Mouse (Mus musculus): ENCODE measurements around the gene Snx29. TPM values are rescaled to one million over a fixed set of nuclear protein-coding genes. Genes with fewer than 3 reads are reported as not detected.
A peak's percentile ranks its signal among the peaks of the same experiment; 100 is the strongest.

Gene Snx29
- polyA plus RNA-seq, 1 experiment, result 16.0 TPM

DNA sequence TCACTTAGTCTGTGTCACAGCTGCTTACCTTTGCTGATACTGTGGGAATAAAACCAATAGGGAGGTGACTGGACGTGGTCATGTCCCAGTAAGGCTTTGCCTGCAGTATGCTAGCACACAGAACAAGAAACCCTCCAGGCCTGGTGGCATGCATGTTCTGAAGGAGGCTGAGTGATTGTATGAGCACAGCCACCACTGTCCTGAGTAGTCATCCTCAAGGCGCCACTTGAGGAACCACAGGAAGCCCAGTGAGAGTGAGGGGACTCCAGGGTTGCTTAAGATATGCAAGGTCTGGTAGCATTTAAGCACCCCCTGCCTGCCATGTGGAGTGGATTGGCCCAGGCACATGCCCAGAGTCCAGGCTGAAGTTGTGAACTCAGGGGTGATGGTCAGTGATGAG, 430.8 kb downstream of the Snx29 start:
- DNase-seq (ENCODE audit: low read depth), result no peak
- no peak for TF ChIP-seq POLR2A (IDR thresholded peaks at IDR 0.05; ENCODE audit: borderline replicate concordance, extremely low read depth, insufficient read depth, insufficient read length, poor library complexity, severe bottlenecking)
- TF ChIP-seq CTCF (IDR thresholded peaks at IDR 0.05; ENCODE audit: borderline replicate concordance, extremely low read depth, insufficient read depth, insufficient read length), result no peak

DNA sequence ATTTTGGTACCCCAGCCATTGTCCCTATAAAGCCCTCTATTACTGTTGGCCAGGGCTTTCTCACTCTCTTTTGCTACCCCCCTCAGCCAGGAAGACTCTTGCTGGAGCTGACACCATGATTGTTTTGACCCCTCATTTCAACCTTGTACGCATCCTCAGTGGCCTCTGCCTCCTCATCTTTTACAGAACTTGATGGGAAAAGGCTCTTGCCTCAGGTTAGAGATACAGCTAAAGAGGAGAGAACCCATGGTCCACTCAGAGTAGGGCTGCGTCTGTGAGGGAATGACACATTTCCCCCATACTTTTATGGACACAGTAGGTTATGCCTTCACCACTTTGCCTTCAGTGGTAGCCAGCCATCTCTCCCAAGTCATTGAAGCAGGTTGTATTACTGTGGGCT, 431.4 kb downstream of the Snx29 start:
- no peak for TF ChIP-seq CTCF (IDR thresholded peaks at IDR 0.05; ENCODE audit: borderline replicate concordance, extremely low read depth, insufficient read depth, insufficient read length)
- DNase-seq (ENCODE audit: low read depth), result no peak

DNA sequence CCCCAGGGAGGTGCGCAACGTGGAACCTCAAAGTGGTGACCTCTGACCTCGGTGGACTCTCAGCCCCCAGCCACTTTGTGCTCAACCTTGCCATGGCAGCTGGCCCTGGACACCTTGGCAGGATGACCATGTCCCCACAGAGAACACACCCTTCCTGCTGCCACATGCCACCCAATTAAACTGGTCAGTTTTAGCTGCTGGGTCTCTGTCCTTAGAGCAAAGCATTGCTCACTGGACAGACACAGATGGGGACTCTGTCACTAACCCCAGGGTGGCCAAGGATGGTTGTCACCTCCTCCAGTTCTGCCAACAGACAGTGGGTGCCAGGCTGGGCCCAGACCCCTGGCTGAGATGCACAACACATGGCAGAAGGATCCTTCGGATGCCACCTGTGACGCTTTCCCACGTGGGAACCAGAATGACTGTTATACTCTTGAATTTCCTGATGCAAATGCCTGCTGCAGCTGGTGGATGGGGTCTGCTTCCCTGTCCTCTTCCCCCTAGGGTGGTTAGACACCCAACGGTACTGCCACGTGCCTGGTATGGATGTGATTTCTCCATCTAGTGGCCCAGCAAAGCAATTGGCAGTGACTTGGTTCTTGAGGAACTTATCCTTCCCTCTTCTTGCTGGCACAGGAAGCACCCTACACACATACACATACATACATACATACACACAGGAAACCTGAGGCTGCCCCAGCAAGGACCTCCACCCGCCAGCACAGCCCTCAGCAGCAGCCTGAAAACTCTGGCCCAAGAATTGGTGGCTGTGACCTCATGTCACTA, 432.8 kb downstream of the Snx29 start:
- TF ChIP-seq POLR2A (IDR thresholded peaks at IDR 0.05; ENCODE audit: borderline replicate concordance, extremely low read depth, insufficient read depth, insufficient read length, poor library complexity, severe bottlenecking) (no peak), CTCF (IDR thresholded peaks at IDR 0.05; ENCODE audit: borderline replicate concordance, extremely low read depth, insufficient read depth, insufficient read length) (no peak)
- DNase-seq (ENCODE audit: low read depth), result no peak

DNA sequence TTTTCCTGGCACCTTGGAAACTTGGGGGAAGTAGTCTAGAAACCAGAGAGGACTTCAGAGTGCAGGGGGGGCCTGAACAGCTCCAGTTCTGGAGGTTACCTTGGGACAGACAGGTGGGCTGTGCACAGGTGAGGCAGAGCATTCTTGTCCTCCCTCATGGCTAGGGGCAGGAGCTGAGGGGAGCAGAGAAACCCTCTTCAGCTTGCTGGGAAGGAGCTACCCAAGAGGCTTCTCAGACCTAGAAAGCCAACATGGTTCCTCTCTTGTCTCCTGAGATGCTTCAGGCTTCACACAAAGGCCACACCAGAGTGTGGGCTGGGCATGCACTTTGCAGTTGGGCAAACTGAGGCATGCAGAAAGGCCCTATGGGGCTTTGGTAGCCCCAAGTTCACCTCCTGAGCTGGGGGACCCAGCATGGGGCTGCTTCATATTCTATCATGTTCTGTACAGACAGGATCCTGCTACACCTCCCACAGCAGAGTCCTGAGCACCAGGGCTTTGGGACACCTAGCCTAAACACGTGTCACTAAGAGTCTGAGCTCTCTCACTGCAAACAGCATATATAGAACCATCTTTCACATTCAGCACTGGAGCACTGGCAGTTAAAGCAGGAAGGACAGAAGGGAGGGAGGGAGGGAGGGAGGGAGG, 434.0 kb downstream of the Snx29 start:
- TF ChIP-seq CTCF (IDR thresholded peaks at IDR 0.05; ENCODE audit: borderline replicate concordance, extremely low read depth, insufficient read depth, insufficient read length) (no peak), POLR2A (IDR thresholded peaks at IDR 0.05; ENCODE audit: borderline replicate concordance, extremely low read depth, insufficient read depth, insufficient read length, poor library complexity, severe bottlenecking) (no peak)
- DNase-seq (ENCODE audit: low read depth), result no peak

DNA sequence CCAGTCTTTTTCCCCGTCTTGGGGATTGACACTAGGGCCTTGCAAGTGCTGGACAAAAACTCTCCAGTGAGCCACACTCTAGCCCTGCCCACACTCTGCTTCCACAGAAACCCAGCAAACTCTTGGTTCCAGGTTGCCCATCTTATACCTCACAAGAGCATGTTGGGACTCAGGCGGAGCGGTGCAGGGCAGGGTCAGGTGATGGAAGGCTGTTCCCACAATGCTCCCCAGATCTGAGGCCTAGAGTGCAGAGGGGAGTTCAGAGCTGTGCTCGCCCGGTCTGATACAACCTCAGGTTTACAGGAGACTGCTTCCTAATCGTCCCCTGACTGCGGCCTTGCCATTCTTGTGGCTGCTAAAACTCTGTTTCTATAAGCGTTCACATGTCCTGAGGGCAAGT, 434.8 kb downstream of the Snx29 start:
- TF ChIP-seq CTCF (IDR thresholded peaks at IDR 0.05; ENCODE audit: borderline replicate concordance, extremely low read depth, insufficient read depth, insufficient read length) (no peak), POLR2A (IDR thresholded peaks at IDR 0.05; ENCODE audit: borderline replicate concordance, extremely low read depth, insufficient read depth, insufficient read length, poor library complexity, severe bottlenecking) (no peak)
- DNase-seq (ENCODE audit: low read depth), result no peak

- DNase-seq (ENCODE audit: low read depth), result no peak
- TF ChIP-seq POLR2A (IDR thresholded peaks at IDR 0.05; ENCODE audit: borderline replicate concordance, extremely low read depth, insufficient read depth, insufficient read length, poor library complexity, severe bottlenecking), result no peak
- no peak for TF ChIP-seq CTCF (IDR thresholded peaks at IDR 0.05; ENCODE audit: borderline replicate concordance, extremely low read depth, insufficient read depth, insufficient read length)
Measured at GRCm38 (mm10) chr16:11757951-11758350, 435.2 kb downstream of the Snx29 start.

DNA sequence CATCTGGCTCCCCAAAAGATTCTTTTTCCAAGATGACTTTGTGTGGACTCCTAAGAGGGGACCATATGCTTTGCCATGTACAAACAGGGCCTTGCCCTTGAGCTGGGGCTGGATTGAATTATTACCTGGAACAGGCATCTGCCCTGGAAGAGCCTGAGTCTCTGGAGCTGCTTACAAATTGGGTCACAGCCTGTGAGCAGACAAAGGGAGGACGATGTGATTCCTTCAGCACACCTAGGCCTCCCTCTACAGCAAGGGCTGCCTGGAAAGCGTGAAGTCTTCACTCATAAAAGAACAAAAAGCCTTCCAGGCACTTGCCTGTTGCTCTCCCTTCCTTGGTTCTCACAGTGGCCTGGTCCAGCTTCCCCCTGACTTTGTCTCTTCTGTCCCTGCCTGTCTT, 449.6 kb downstream of the Snx29 start:
- DNase-seq (ENCODE audit: low read depth), result no peak
- TF ChIP-seq CTCF (IDR thresholded peaks at IDR 0.05; ENCODE audit: borderline replicate concordance, extremely low read depth, insufficient read depth, insufficient read length) (no peak), POLR2A (IDR thresholded peaks at IDR 0.05; ENCODE audit: borderline replicate concordance, extremely low read depth, insufficient read depth, insufficient read length, poor library complexity, severe bottlenecking) (no peak)

- no peak for TF ChIP-seq CTCF (IDR thresholded peaks at IDR 0.05; ENCODE audit: borderline replicate concordance, extremely low read depth, insufficient read depth, insufficient read length)
- no peak for TF ChIP-seq POLR2A (IDR thresholded peaks at IDR 0.05; ENCODE audit: borderline replicate concordance, extremely low read depth, insufficient read depth, insufficient read length, poor library complexity, severe bottlenecking)
- no peak for DNase-seq (ENCODE audit: low read depth)
Measured at GRCm38 (mm10) chr16:11774321-11774720, 451.6 kb downstream of the Snx29 start.

- DNase-seq (ENCODE audit: low read depth), result peak; percentile 60
- TF ChIP-seq POLR2A (IDR thresholded peaks at IDR 0.05; ENCODE audit: borderline replicate concordance, extremely low read depth, insufficient read depth, insufficient read length, poor library complexity, severe bottlenecking) (no peak), CTCF (IDR thresholded peaks at IDR 0.05; ENCODE audit: borderline replicate concordance, extremely low read depth, insufficient read depth, insufficient read length) (no peak)
Measured at GRCm38 (mm10) chr16:11776528-11776927, 453.8 kb downstream of the Snx29 start.

DNA sequence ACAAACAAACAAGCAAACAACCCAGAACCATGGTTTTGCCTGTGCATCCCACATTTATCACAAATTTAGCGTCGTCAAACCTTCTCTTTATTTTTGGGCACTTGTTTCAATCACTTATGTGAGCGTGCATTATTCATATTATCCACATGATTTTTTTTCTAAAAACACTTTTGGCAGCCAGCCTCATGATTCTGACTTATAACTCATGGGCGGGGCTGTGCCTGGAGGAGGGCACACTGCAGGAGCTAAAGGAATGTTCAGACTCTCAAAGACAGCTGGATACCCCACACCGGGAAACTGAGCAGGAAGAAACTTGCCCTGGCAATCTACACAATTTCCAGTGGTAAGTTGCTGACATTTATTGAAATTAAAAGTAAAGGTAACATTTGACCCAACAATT, 455.5 kb downstream of the Snx29 start:
- no peak for DNase-seq (ENCODE audit: low read depth)
- TF ChIP-seq POLR2A (IDR thresholded peaks at IDR 0.05; ENCODE audit: borderline replicate concordance, extremely low read depth, insufficient read depth, insufficient read length, poor library complexity, severe bottlenecking) (no peak), CTCF (IDR thresholded peaks at IDR 0.05; ENCODE audit: borderline replicate concordance, extremely low read depth, insufficient read depth, insufficient read length) (no peak)

DNA sequence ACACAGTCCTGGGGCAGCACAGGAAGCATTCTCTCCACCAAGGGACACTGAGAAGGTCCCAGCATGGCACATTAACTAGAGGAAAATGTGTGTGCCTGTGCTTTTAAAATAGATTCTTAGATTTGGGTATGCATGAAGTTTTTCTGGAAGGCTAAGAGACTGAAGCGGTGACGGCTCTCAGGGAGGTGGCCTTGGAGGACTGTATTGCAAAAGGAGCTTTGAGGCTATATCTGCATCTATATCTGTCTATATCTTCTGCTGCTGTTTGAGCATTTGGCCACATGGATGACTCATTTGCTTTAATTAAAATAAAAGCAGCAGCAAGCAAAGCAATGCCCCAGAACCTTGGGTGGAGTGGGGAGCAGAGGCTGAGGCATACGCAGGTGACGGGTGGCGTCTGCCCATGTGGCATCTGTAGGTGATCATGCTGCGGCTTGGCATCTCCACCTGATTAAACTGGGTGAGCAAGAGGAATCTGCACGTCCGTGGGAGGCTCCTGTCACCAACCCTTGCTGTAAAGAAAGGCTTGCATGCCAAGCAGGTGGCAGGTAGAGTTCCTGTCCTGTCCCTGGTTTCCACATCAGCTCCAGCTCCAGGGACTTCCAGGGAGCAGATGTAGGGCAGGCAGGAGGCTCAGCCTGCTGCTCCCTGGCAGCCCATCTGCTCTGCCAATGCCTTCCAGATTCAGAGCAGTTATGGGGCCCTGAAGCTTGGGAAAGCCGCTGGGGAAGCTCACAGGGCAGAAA, 456.2 kb downstream of the Snx29 start:
- DNase-seq (ENCODE audit: low read depth), result peak; percentile 26
- TF ChIP-seq CTCF (IDR thresholded peaks at IDR 0.05; ENCODE audit: borderline replicate concordance, extremely low read depth, insufficient read depth, insufficient read length) (no peak), POLR2A (IDR thresholded peaks at IDR 0.05; ENCODE audit: borderline replicate concordance, extremely low read depth, insufficient read depth, insufficient read length, poor library complexity, severe bottlenecking) (no peak)
